Mouse (Mus musculus): ENCODE results near the gene Abhd15.
A peak's percentile ranks its signal among the peaks of the same experiment; 100 is the strongest.

Gene Abhd15

DNA sequence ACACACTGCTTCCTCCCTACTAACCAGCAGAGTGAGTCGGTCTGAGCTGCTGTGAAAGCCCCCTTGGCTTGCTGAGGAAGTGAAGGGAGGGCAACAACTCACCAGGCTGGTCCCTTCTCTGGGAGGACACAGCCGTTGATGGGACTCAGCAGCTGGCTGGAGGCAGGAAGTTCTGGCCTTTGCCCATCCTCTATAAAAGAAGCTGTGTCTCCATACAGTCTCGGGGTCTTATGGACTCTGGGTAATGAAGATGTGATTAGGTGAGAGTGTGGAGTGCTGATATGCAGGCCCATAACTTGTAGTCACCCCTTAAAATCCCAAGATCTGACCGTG lies 20.6 kb upstream of the Abhd15 start:
- no peak for DNase-seq

DNA sequence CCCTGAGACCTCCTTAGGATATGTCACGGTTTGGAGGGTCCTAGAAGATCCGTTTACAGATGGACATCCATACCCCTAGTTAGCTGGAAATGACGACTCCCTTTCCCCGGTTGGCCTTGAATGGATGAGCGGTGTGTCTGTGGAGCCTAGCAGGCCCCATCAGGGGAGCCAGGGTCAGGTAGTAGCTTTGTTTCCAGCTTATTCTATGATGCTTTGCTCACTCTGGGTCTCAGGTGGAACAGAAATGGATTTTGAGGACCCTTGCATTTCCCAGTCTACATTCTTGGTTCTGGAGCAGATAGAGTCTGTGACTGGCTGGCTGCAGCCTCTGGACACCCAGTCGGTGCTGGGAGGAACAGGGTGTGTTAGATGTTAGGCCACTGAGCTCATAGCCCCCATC lies 20.1 kb upstream of the Abhd15 start:
- no peak for DNase-seq

DNA sequence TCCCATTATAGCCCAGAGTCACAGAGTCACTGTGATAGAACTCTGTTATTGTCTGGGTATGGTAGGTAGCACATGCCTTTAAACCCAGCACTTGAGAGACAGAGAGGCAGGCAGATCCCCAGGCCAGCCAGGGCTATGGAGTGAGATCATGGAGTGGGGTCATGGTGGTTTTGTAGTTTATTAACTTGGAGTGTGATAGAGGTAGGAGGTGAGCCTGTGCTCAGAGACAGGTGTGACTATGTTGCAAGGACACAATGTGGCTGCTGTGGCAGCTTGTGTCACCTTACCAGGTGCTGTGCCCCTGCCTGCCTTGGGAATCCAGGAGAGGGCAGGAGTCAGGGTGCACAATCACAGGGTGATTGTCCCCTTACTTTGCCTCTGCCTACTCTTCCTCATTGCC lies 19.4 kb upstream of the Abhd15 start:
- DNase-seq: no peak

- DNase-seq: no peak
These were observed 17.6 kb upstream of the Abhd15 start for GRCm38 (mm10) chr11:77497341-77497756.

GRCm38 (mm10) chr11:77497851-77498250 lies 17.1 kb upstream of the Abhd15 start:
- no peak for DNase-seq

GRCm38 (mm10) chr11:77498261-77499139 lies 16.4 kb upstream of the Abhd15 start:
- DNase-seq: no peak

GRCm38 (mm10) chr11:77499354-77499753 lies 15.6 kb upstream of the Abhd15 start:
- no peak for DNase-seq

DNA sequence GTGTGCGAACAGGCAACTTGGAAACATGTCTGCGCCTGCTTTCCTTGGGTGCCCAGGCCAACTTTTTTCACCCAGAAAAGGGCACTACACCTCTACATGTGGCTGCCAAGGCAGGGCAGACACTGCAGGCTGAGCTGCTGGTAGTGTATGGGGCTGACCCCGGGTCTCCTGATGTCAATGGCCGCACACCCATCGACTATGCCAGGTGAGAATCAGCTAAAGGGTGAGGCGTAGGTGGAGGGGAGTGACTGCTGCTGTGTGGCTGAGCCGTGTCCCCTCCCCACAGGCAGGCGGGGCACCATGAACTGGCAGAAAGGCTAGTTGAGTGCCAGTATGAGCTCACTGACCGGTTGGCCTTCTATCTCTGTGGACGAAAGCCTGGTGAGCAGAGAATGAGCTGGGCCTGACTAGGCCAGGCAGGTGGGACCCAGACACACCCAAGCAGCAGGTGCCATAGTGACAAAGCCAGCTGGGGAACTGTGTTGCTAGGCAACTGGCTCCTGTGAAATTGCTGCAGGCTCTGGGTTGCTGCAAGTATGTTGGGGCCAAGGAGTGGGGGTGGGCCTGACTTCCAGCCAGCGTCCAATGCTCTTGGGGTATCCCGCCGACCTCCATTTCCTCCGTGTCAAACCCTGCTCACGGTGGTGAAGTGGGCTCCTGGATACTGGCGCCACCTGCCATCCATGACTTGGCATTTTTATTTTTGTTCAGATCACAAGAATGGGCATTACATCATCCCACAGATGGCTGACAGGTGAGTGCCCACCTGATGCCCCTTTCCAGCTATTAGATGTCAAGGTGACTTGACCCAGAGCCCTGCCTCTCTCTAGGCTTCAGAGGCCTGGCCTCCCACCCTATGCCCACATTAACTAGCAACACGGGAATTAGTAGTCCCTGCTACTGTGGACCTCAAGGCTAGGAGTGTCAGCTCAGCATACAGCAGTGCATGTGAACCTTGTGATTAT lies 14.3 kb upstream of the Abhd15 start:
- DNase-seq: peak; percentile 75

DNA sequence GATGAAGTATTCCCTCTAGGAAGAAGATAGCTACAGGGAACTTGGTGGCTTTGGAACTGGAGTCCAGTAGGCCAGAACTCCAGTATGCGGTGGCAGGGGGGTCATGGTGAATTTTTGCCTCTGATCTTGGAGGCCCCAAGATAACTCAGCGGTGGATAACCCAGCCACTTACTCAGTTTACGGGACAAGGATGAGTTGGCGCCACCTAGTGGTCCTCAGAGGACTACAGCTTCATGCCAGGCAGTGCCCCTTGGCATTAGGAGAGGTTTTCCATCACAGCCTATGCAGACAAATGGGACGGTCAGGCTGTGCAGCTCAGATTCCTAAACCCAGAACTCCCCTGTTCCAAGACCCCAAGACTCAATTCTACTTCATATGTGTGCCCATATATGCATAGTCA lies 13.5 kb upstream of the Abhd15 start:
- peak; percentile 62 for DNase-seq

DNA sequence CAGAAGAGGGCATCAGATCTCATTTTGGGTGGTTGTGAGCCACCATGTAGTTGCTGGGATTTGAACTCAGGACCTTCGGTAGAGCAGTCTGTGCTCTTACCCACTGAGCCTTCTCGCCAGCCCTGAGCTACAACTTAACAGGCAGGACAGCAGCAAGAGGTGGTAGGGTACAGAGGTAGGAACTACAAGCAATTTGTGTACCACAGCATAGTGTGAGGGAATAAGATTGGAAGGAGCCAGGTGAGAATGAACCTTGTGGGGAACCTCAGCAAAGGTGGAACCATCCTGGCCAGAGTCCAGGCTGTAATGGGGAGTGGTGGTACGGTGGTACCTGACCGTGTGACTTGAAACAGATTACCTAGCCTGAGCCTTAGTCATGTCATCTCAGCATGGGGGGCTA lies 12.9 kb upstream of the Abhd15 start:
- no peak for DNase-seq

DNA sequence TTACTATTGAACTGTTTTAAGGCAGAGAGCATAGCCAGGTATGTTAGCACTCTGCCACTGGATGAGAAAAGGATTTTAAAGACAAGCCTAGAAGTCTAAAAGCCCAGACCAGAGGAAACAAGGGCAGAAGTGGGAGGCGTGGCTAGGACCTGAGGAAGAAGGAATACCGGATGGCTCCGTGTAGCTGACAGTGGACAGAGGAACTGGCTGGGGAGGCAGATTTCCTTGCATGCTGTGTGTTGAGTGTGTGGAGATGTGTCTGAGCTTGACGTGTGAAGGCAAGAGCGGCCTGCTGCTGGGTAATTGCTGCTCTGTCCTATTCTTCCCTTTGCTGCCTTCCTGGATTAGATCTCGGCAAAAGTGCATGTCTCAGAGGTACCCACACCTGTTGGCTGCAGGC lies 12.4 kb upstream of the Abhd15 start:
- DNase-seq: no peak

DNA sequence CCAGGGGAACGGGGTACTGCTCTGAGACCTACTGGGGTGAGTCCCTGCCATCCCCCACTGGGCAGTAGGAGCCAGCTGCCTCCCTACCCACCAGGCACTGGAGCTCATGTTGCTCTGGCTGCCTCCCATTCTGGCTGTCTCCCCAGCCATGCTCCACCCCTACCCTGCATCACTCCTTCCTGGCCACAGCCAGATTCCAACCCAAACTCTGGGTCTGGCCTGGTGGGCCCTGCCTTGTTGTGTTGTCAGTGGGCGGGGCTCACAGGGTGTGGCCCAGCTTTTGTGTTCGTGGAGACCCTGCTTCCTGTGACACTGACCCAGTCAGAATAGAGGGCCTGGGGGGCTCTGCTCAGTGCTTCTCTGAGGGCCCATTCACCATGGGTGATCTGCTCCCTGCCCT lies 11.4 kb upstream of the Abhd15 start:
- DNase-seq: no peak

DNA sequence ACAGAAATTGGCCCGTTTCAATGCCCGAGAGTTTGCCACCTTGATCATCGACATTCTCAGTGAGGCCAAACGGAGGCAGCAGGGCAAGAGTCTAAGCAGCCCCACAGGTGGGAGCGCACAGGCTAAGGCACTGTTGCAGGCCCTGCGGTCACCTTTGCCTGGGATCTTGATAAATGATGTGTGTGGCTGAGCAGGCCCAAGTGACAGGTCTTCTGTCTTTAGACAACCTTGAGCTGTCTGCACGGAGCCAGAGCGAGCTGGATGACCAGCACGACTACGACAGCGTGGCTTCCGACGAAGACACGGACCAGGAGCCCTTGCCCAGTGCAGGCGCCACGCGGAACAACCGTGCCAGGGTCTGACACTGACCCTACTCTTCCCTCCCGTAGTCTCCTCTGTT lies 10.5 kb upstream of the Abhd15 start:
- DNase-seq: no peak

GRCm38 (mm10) chr11:77505291-77505980 lies 9.5 kb upstream of the Abhd15 start:
- DNase-seq: no peak

- DNase-seq: no peak
These were observed 8.6 kb upstream of the Abhd15 start for GRCm38 (mm10) chr11:77506273-77506672.

- DNase-seq: no peak
These were observed 8.0 kb upstream of the Abhd15 start for GRCm38 (mm10) chr11:77506941-77507340.

- DNase-seq: no peak
These were observed 7.5 kb upstream of the Abhd15 start for GRCm38 (mm10) chr11:77507426-77507825.

- DNase-seq: peak; percentile 81
These were observed 6.6 kb upstream of the Abhd15 start for GRCm38 (mm10) chr11:77508068-77509021.

DNA sequence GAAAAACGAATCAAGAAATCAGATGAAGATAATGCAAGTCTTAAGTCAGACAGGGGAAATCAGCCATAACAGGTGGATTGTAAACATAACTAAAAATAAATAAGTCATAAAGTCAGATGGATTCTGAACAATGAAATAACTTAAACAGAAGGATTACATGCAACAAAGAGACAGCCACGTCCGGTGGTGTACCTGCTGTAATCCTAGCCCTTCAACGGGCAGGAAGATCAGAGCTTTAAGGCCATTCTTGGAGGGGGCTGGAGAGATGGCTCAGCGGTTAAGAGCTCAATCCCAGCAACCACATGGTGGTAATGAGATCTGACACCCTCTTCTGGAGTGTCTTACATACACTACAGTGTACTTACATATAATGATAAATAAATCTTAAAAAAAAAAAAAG lies 3.6 kb upstream of the Abhd15 start:
- DNase-seq: no peak

DNA sequence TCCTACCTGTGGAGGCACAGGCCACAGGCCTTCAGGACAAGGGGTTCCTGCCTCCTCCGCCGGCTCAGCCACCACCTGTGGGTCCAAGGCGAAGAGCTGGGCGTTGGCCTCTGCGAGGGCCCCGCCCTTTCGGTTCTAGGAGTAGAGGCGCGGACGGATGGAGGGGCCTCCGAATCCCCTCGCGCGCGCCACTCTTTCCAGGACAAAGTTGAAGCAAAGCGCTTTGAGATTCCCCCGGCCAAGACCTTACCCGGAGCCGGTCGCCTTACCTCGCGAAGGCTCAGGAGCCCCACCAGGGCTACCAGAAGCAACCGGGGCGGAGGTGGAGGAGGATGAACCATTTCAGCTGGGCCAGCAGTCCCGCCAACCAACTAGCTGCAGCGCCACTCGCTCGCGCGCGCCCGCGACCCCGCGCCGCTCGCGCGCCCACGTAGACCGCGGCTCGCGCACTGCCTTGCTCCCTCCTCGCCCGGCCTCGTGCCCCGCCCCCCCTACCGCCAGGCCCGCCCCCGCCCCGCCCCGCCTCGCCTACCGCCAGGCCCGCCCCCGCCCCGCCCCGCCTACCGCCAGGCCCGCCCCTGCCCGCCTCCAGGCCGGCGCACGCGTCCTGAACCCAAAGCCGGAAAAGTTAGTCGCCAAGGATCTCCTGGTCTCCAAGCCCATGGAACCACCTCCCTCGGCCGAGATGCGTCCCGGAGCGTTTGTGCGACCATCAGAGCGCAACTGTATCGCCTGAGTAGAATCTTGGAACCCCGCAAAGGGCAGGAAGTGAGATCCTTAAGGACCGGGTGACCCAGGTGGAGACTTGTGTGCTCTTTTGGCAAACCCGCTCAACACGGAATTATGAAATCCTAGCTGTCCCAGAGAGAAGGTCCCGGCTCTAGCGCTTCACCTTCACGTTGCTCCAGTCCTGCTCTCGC lies 1.8 kb upstream of the Abhd15 start:
- DNase-seq: peak; percentile 73

- no peak for DNase-seq
These were observed 1.1 kb upstream of the Abhd15 start for GRCm38 (mm10) chr11:77513811-77514170.

All from right cerebral cortex, postnatal 25 days (tissue).